8 mouse cellular contexts compared by ENCODE assay signal in the genomic region with DNA sequence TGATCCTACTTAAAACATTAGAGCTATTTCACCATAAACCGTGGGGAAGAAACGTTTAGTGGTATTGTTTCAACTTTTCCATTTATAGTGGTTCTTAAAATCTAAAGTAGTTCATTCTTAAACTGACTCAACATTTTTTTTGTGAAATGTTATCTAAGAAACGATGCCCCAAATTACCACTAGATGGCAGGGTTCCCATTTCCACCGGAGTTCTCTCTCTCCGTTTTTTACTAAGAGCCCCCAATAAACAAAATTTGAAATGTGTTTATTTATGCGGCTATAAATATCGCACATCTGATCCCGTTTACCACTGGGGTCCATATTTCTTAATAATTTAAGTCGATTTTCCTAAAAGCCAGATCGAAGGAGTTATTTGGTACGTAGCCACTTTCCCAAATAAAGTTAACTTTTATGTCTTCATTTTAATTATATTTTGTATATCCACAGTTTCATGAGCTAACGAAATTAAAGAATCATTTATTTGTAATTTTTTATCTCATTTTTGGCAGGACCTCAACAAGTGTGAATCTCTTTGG.
DNase-seq lines count a peak whose midpoint lies in the region; ATAC-seq lines count a peak whose summit lies in the region.

No protein-coding gene starts in this region.

- H3K36me3 ChIP-seq in megakaryocyte, embryonic 14.5 days (replicated peaks; ENCODE audit: low read length) = no peaks in the 10 kb centered on the region

- peak overlapping the region; percentile 38 for H3K4me3 ChIP-seq in megakaryocyte, embryonic 14.5 days (replicated peaks)

- H3K9me3 ChIP-seq in megakaryocyte, embryonic 14.5 days = no peaks in the 10 kb centered on the region

- no peak for ATAC-seq in megakaryocyte, adult 5-6 weeks (ENCODE audit: poor library complexity, severe bottlenecking)
- peak; percentile 80 for ATAC-seq in megakaryocyte progenitor cell, adult 5-6 weeks (replicated peaks; ENCODE audit: poor library complexity)

- H3K4me1 ChIP-seq in megakaryocyte, embryonic 14.5 days = peaks cover 7% of the 10 kb centered on the region

- H3K27me3 ChIP-seq in megakaryocyte, embryonic 14.5 days (replicated peaks) = no peaks in the 10 kb centered on the region

- DNase-seq in gastrocnemius, adult 18-20 months (ENCODE audit: low spot score) = peak; percentile 11
- no peak for DNase-seq in gastrocnemius, postnatal 25 days
- peak; percentile 28 for DNase-seq in embryo, embryonic 9.5 days (ENCODE audit: extremely low spot score)
- no peak for DNase-seq in urinary bladder, postnatal 10 days (ENCODE audit: low spot score)
- DNase-seq in thymus, postnatal 0 days (ENCODE audit: low spot score) = no peak

Comparison
In these comparisons a context has a peak if more than half of its experiments do, and no peak if none do; other contexts are left out.
1. DNase-seq: peak in gastrocnemius, adult 18-20 months (single experiment) and embryo, embryonic 9.5 days (single experiment); none in gastrocnemius, postnatal 25 days (single experiment), urinary bladder, postnatal 10 days (single experiment) and thymus, postnatal 0 days (single experiment).